Mouse (Mus musculus) forebrain, embryonic 11.5 days (tissue): ENCODE data around the gene Olfr1158. TPM values are rescaled to one million over a fixed set of nuclear protein-coding genes. Genes with fewer than 3 reads are reported as not detected.

ENCODE experiments used
- polyA plus RNA-seq: library from polyadenylated mRNA; unstranded; fragments of >200 nt; fragmentation: Nextera tagmentation; extraction: Ambion mirVana; gene quantifications from 2 replicates; pipeline ENCODE4 v1.2.1, GENCODE M21; 2014

The Olfr1158 gene
- polyA plus RNA-seq, 1 experiment from 2014 or later, result not detected

Other genes with a start within 250 kb of the Olfr1158 start
- gene Olfr1140, start 246.4 kb upstream of the Olfr1158 start, polyA plus RNA-seq, result not detected in 2 replicates
- not detected in 2 replicates for gene Olfr1141, start 236.1 kb upstream of the Olfr1158 start, polyA plus RNA-seq
- gene Olfr152, start 210.6 kb upstream of the Olfr1158 start, polyA plus RNA-seq, result not detected in 2 replicates
- gene Olfr1143, start 189.5 kb upstream of the Olfr1158 start, polyA plus RNA-seq, result not detected in 2 replicates
- gene Olfr1145, start 180.3 kb upstream of the Olfr1158 start, polyA plus RNA-seq, result not detected in 2 replicates
- gene Olfr1148, start 159.6 kb upstream of the Olfr1158 start, polyA plus RNA-seq, result not detected in 2 replicates
- gene Olfr1150-ps1, start 146.1 kb upstream of the Olfr1158 start, polyA plus RNA-seq, result not detected in 2 replicates
- gene Olfr1151, start 134.3 kb upstream of the Olfr1158 start, polyA plus RNA-seq, result not detected in 2 replicates
- 0.03 TPM in 1 of 2 replicates, not detected in the other for gene Olfr1152, start 123.6 kb upstream of the Olfr1158 start, polyA plus RNA-seq
- gene Olfr1153, start 95.2 kb upstream of the Olfr1158 start, polyA plus RNA-seq, result not detected in 2 replicates
- not detected in 2 replicates for gene Olfr1154, start 84.9 kb upstream of the Olfr1158 start, polyA plus RNA-seq
- gene Olfr1155, start 45.0 kb upstream of the Olfr1158 start, polyA plus RNA-seq, result not detected in 2 replicates
- gene Olfr1156, start 37.0 kb upstream of the Olfr1158 start, polyA plus RNA-seq, result not detected in 2 replicates
- not detected in 2 replicates for gene Olfr1157, start 21.8 kb upstream of the Olfr1158 start, polyA plus RNA-seq
- gene Olfr74, start 15.4 kb upstream of the Olfr1158 start, polyA plus RNA-seq, result not detected in 2 replicates
- not detected in 2 replicates for gene Olfr1160, start 18.2 kb downstream of the Olfr1158 start, polyA plus RNA-seq
- gene Olfr1161, start 32.7 kb downstream of the Olfr1158 start, polyA plus RNA-seq, result not detected in 2 replicates
- not detected in 2 replicates for gene Olfr73, start 47.6 kb downstream of the Olfr1158 start, polyA plus RNA-seq
- gene Olfr1162, start 61.0 kb downstream of the Olfr1158 start, polyA plus RNA-seq, result not detected in 2 replicates
- gene Olfr1163, start 81.7 kb downstream of the Olfr1158 start, polyA plus RNA-seq, result not detected in 2 replicates
- not detected in 2 replicates for gene Olfr1164, start 103.9 kb downstream of the Olfr1158 start, polyA plus RNA-seq
- not detected in 2 replicates for gene Olfr1166, start 138.2 kb downstream of the Olfr1158 start, polyA plus RNA-seq
- gene Olfr1167, start 165.1 kb downstream of the Olfr1158 start, polyA plus RNA-seq, result not detected in 2 replicates
- not detected in 2 replicates for gene Olfr1168, start 191.8 kb downstream of the Olfr1158 start, polyA plus RNA-seq
- not detected in 2 replicates for gene Olfr1170, start 238.2 kb downstream of the Olfr1158 start, polyA plus RNA-seq